Mouse (Mus musculus) heart, postnatal 25 days (tissue): ENCODE measurements around the gene Cenpx. TPM values are rescaled to one million over a fixed set of nuclear protein-coding genes. Genes with fewer than 3 reads are reported as not detected.
A peak's percentile ranks its signal among the peaks of the same experiment; 100 is the strongest.
"Not testable (repeated sequence)": the region's sequence is repeated elsewhere in the genome, so short reads cannot be mapped to it uniquely, and the experiment has no call there.

ENCODE experiments used
- DNase-seq: peaks from one replicate; pipeline ENCODE4 v3.0.0; 2022; ENCODE audit warnings: low spot score
- intact Hi-C: fragments of 180-260 bp; cut with DNase I; formaldehyde crosslinking; loops from one replicate; pipeline ENCODE4 v1.15.1; 2025
- total RNA-seq, 2 experiments: library from RNA; stranded (reverse); gene quantifications; 2 replicates each; pipeline ENCODE4 v1.2.3; 2021

Cenpx gene
- total RNA-seq, 2 experiments from 2014 or later: 31.2 to 35.7 TPM

- intact Hi-C loops: no loop called here
- DNase-seq: no peak
These were observed 8.8 kb downstream of the Cenpx start for GRCm38 (mm10) chr11:120704486-120705325.

- intact Hi-C loops: no loop called here
These were observed 9.7 kb downstream of the Cenpx start for GRCm38 (mm10) chr11:120703696-120704454.

GRCm38 (mm10) chr11:120697741-120698140 lies 15.8 kb downstream of the Cenpx start:
- peak; percentile 59 for DNase-seq
- intact Hi-C loops: no loop called here

More at GRCm38 (mm10) chr11:120703696-120704454, 9.7 kb downstream of the Cenpx start:
- no peak for DNase-seq

GRCm38 (mm10) chr11:120696568-120696967 lies 17.0 kb downstream of the Cenpx start:
- intact Hi-C loops: no loop called here

GRCm38 (mm10) chr11:120695641-120696040 lies 17.9 kb downstream of the Cenpx start:
- intact Hi-C loops: no loop called here
- DNase-seq: no peak

More at GRCm38 (mm10) chr11:120696568-120696967, 17.0 kb downstream of the Cenpx start:
- no peak for DNase-seq

- no peak for DNase-seq
These were observed 18.4 kb downstream of the Cenpx start for GRCm38 (mm10) chr11:120695184-120695583.

GRCm38 (mm10) chr11:120693461-120693860 lies 20.1 kb downstream of the Cenpx start:
- no peak for DNase-seq
- intact Hi-C loops: no loop called here

More at GRCm38 (mm10) chr11:120695184-120695583, 18.4 kb downstream of the Cenpx start:
- intact Hi-C loops: no loop called here

GRCm38 (mm10) chr11:120692471-120693011 lies 21.0 kb downstream of the Cenpx start:
- intact Hi-C loops: no loop called here
- DNase-seq: no peak

- intact Hi-C loops: no loop called here
- no peak for DNase-seq
These were observed 24.2 kb downstream of the Cenpx start for GRCm38 (mm10) chr11:120689365-120689764.

GRCm38 (mm10) chr11:120686650-120687272 lies 26.8 kb downstream of the Cenpx start:
- DNase-seq: no peak
- intact Hi-C loops: no loop called here

GRCm38 (mm10) chr11:120684660-120685059 lies 28.9 kb downstream of the Cenpx start:
- intact Hi-C loops: no loop called here
- DNase-seq: no peak

GRCm38 (mm10) chr11:120684086-120684485 lies 29.5 kb downstream of the Cenpx start:
- intact Hi-C loops: no loop called here
- DNase-seq: no peak

- intact Hi-C loops: no loop called here
- no peak for DNase-seq
These were observed 30.0 kb downstream of the Cenpx start for GRCm38 (mm10) chr11:120683536-120683935.

- no peak for DNase-seq
- intact Hi-C loops: no loop called here
These were observed 30.9 kb downstream of the Cenpx start for GRCm38 (mm10) chr11:120682683-120683082.

GRCm38 (mm10) chr11:120679909-120680308 lies 33.6 kb downstream of the Cenpx start:
- intact Hi-C loops: no loop called here
- DNase-seq: no peak

- intact Hi-C loops: no loop called here
- DNase-seq: no peak
These were observed 36.6 kb downstream of the Cenpx start for GRCm38 (mm10) chr11:120676951-120677350.

GRCm38 (mm10) chr11:120675875-120676274 lies 37.7 kb downstream of the Cenpx start:
- intact Hi-C loops, DNase-seq: not testable (repeated sequence)

GRCm38 (mm10) chr11:120673594-120674122 lies 39.9 kb downstream of the Cenpx start:
- no peak for DNase-seq
- intact Hi-C loops: loop anchor here (5.0 kb wide), 1 partner anchor 46 kb away; the partner anchor contains the start of gene Sirt7

- intact Hi-C loops: loop anchor here (5.0 kb wide), 1 partner anchor 46 kb away; the partner anchor contains the start of gene Sirt7
These were observed 40.6 kb downstream of the Cenpx start, which contains the start of gene Aspscr1 for GRCm38 (mm10) chr11:120672687-120673593. TSS of gene Aspscr1 (plus strand) at chr11:120672973.

More at GRCm38 (mm10) chr11:120672687-120673593, 40.6 kb downstream of the Cenpx start, which contains the start of gene Aspscr1:
- peak; percentile 92 for DNase-seq
